Mouse (Mus musculus) liver, adult 10 weeks (tissue): ENCODE results near the gene Olfr889. TPM values are rescaled to one million over a fixed set of nuclear protein-coding genes. Genes with fewer than 3 reads are reported as not detected.

Experiments used
- polyA plus RNA-seq: library from polyadenylated mRNA; stranded (reverse); fragments of 350-450 nt; fragmentation: Illumina TruSeq; extraction: RNeasy Lipid Tissue Mini Kit (QIAGEN cat#74804); gene quantifications from one replicate; pipeline ENCODE4 v1.2.3, GENCODE M21; 2014; ENCODE audit warnings: low read depth, low replicate concordance

The Olfr889 gene
- not detected for polyA plus RNA-seq

GRCm38 (mm10) chr9:38114898-38115297 is at the start of gene Olfr889:
TSS of gene Olfr889 (plus strand) at chr9:38115198.

GRCm38 (mm10) chr9:38083772-38084171 is 31.2 kb upstream of the Olfr889 start, which contains the start of gene Olfr887:
TSS of gene Olfr887 (plus strand) at chr9:38084072.

GRCm38 (mm10) chr9:38107828-38108227 is 7.2 kb upstream of the Olfr889 start, which contains the start of gene Olfr888:
TSS of gene Olfr888 (plus strand) at chr9:38108128.

GRCm38 (mm10) chr9:38142217-38142616 is 27.2 kb downstream of the Olfr889 start, which contains the start of gene Olfr890:
TSS of gene Olfr890 (plus strand) at chr9:38142517.

Other genes with a start within 250 kb of the Olfr889 start
- gene Olfr145, start 218.5 kb upstream of the Olfr889 start, polyA plus RNA-seq, result not detected
- not detected for gene Olfr878, start 197.4 kb upstream of the Olfr889 start, polyA plus RNA-seq
- not detected for gene Olfr881, start 123.4 kb upstream of the Olfr889 start, polyA plus RNA-seq
- not detected for gene Olfr883, start 89.4 kb upstream of the Olfr889 start, polyA plus RNA-seq
- gene Olfr884, start 68.6 kb upstream of the Olfr889 start, polyA plus RNA-seq, result not detected
- not detected for gene Olfr885, start 53.9 kb upstream of the Olfr889 start, polyA plus RNA-seq
- not detected for gene Olfr887, start 31.1 kb upstream of the Olfr889 start, polyA plus RNA-seq
- gene Olfr888, start 7.1 kb upstream of the Olfr889 start, polyA plus RNA-seq, result not detected
- gene Olfr890, start 27.3 kb downstream of the Olfr889 start, polyA plus RNA-seq, result not detected
- not detected for gene Olfr891, start 65.6 kb downstream of the Olfr889 start, polyA plus RNA-seq
- not detected for gene Olfr893, start 93.2 kb downstream of the Olfr889 start, polyA plus RNA-seq
- not detected for gene Olfr894, start 102.9 kb downstream of the Olfr889 start, polyA plus RNA-seq
- gene Olfr143, start 137.6 kb downstream of the Olfr889 start, polyA plus RNA-seq, result not detected
- not detected for gene Olfr895, start 152.7 kb downstream of the Olfr889 start, polyA plus RNA-seq
- gene Olfr896-ps1, start 175.9 kb downstream of the Olfr889 start, polyA plus RNA-seq, result not detected
- gene Olfr25, start 213.9 kb downstream of the Olfr889 start, polyA plus RNA-seq, result not detected
- not detected for gene Olfr898, start 233.2 kb downstream of the Olfr889 start, polyA plus RNA-seq